Mouse (Mus musculus): ENCODE results near the gene Maml2. TPM values are rescaled to one million over a fixed set of nuclear protein-coding genes. Genes with fewer than 3 reads are reported as not detected.
"Not testable (repeated sequence)": the region's sequence is repeated elsewhere in the genome, so short reads cannot be mapped to it uniquely, and the experiment has no call there.

The Maml2 gene
- polyA plus RNA-seq, 2 experiments from 2014 or later: 32.0 to 36.8 TPM

GRCm38 (mm10) chr9:13684327-13684934 lies 386.7 kb downstream of the Maml2 start:
- ATAC-seq: no peak

- ATAC-seq: peak; percentile 46
These were observed 389.4 kb downstream of the Maml2 start for GRCm38 (mm10) chr9:13686977-13687659.

- ATAC-seq: no peak
These were observed 391.2 kb downstream of the Maml2 start for GRCm38 (mm10) chr9:13688997-13689396.

GRCm38 (mm10) chr9:13690321-13690720 lies 392.6 kb downstream of the Maml2 start:
- no peak for ATAC-seq

- no peak for ATAC-seq
These were observed 396.0 kb downstream of the Maml2 start for GRCm38 (mm10) chr9:13693693-13694284.

GRCm38 (mm10) chr9:13694293-13694692 lies 396.5 kb downstream of the Maml2 start:
- no peak for ATAC-seq

- no peak for ATAC-seq
These were observed 399.5 kb downstream of the Maml2 start for GRCm38 (mm10) chr9:13697041-13697811.

- no peak for ATAC-seq
These were observed 400.1 kb downstream of the Maml2 start for GRCm38 (mm10) chr9:13697869-13698268.

GRCm38 (mm10) chr9:13699061-13699780 lies 401.5 kb downstream of the Maml2 start:
- no peak for ATAC-seq

- no peak for ATAC-seq
These were observed 402.0 kb downstream of the Maml2 start for GRCm38 (mm10) chr9:13699781-13700116.

GRCm38 (mm10) chr9:13701773-13702172 lies 404.0 kb downstream of the Maml2 start:
- peak; percentile 98 for ATAC-seq

- no peak for ATAC-seq
These were observed 405.3 kb downstream of the Maml2 start for GRCm38 (mm10) chr9:13703100-13703499.

GRCm38 (mm10) chr9:13704917-13705316 lies 407.2 kb downstream of the Maml2 start:
- no peak for ATAC-seq

GRCm38 (mm10) chr9:13707066-13707555 lies 409.4 kb downstream of the Maml2 start:
- ATAC-seq: no peak

GRCm38 (mm10) chr9:13709436-13709835 lies 411.7 kb downstream of the Maml2 start:
- ATAC-seq: no peak

- not testable (repeated sequence) for ATAC-seq
These were observed 418.1 kb downstream of the Maml2 start for GRCm38 (mm10) chr9:13715891-13716290.

GRCm38 (mm10) chr9:13716316-13717099 lies 418.8 kb downstream of the Maml2 start:
- peak; percentile 85 for ATAC-seq

- no peak for ATAC-seq
These were observed 450.6 kb downstream of the Maml2 start, which contains the start of gene Mtmr2 for GRCm38 (mm10) chr9:13748404-13748797. Gene Mtmr2, plus strand, starts transcription at chr9:13748410.

- ATAC-seq: peak; percentile 94
These were observed 451.3 kb downstream of the Maml2 start for GRCm38 (mm10) chr9:13748798-13749674.

GRCm38 (mm10) chr9:13749675-13749998 lies 451.9 kb downstream of the Maml2 start:
- no peak for ATAC-seq

- ATAC-seq: no peak
These were observed 454.8 kb downstream of the Maml2 start for GRCm38 (mm10) chr9:13752543-13752942.

Measured in activated CD4-positive, CD25-positive, alpha-beta regulatory T cell, adult 4 months (primary cell).